Mouse (Mus musculus) erythroblast, adult 5-6 weeks (primary cell): ENCODE data around the gene Raver1. TPM values are rescaled to one million over a fixed set of nuclear protein-coding genes. Genes with fewer than 3 reads are reported as not detected.
A peak's percentile ranks its signal among the peaks of the same experiment; 100 is the strongest.
"Not testable (repeated sequence)": the region's sequence is repeated elsewhere in the genome, so short reads cannot be mapped to it uniquely, and the experiment has no call there.

ENCODE experiments used
- ATAC-seq: replicated peaks from 2 replicates; pipeline ENCODE4 v1.8.0; 2016; ENCODE audit warnings: moderate number of reproducible peaks, mild to moderate bottlenecking, moderate TSS enrichment, inconsistent platforms; ENCODE audit not compliant: poor library complexity, low FRiP score, severe bottlenecking
- total RNA-seq, 2 experiments: library from RNA; stranded (forward) in 1 of 2; stranded (reverse) in 1 of 2; fragments of 150-400 nt in 1 of 2; fragments of 200-764, 138-1000 nt in 1 of 2; gene quantifications; 2 replicates each; pipeline versions ENCODE4 v1.2.3 to v1.2.4; 2015 to 2017; ENCODE audit warnings: low replicate concordance in 2 of 2

Gene Raver1
- total RNA-seq, 2 experiments from 2014 or later, result 4.0 to 7.8 TPM

DNA sequence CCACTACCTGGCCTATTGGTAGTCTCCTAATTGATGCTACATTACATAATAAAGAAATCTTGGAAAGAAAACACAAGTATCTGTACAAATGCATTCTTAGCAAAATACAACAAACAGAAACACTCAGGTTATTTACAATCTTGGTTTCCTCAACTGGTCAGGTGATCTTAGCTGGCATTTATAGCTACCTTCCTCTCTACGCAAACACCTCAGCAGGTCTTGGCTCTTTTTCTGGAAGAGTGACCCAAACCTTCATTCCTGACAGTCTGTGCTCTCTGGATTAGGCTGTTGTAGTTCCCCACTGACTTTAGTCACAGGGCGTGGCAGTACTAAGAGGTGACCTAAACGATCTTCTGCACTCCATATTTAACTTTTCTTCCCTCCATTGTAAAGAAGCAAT, 46.6 kb downstream of the Raver1 start:
- ATAC-seq, result no peak

DNA sequence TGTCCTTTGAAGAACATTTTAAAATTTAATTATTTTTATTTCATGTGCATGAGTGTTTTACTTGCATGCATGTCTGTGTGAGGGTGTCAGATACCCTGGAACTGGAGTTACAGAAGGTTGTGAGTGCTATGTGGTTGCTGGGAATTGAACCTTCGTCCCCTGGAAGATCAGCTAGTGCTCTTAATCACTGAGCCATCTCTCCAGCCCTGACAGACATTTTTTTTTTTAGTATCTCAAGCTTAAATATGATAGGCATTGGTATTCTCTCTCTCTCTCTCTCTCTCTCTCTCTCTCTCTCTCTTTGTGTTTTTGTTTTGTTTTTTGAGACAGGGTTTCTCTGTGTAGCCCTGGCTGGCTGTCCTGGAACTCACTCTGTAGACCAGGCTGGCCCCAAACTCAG, 47.0 kb downstream of the Raver1 start:
- not testable (repeated sequence) for ATAC-seq

DNA sequence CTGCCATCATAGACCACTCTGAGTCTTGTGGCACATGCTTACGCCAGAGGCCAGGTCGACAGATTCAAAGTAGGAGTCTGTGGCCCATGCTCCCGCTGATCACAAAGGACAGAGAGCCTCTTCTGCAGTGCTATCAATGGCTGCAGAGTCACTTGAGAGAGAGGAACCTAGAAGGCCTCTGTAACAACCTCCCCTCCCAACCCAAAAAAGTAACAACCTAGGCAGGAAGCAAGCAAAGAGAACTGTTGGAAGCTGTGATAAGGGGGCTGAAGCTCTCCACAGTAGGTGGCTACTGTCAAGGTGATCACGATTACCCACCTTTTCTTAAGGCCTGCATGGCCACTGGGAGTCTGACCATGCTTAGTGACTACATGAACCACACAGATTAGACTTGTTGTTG, 48.2 kb downstream of the Raver1 start:
- ATAC-seq, result no peak

DNA sequence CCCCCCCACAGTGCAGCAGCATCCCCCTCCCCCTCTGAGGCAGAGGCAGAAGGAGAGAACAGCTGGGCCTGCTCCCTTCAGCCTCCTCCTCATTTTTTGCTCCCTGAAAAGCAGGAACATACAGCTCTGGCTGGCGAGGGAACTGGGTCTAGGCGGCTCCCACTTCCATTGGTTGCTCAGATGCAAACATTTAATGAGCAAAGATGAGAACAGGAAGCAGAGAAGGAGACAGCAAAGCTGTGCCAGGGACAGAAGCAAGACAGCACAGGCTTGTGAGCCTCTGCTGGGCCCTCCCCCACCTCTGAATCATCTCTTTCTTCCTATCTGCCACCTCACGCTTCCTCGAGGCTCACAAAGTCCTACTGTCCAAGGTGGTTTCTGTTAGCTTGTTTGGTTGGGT, 50.5 kb downstream of the Raver1 start:
- no peak for ATAC-seq

DNA sequence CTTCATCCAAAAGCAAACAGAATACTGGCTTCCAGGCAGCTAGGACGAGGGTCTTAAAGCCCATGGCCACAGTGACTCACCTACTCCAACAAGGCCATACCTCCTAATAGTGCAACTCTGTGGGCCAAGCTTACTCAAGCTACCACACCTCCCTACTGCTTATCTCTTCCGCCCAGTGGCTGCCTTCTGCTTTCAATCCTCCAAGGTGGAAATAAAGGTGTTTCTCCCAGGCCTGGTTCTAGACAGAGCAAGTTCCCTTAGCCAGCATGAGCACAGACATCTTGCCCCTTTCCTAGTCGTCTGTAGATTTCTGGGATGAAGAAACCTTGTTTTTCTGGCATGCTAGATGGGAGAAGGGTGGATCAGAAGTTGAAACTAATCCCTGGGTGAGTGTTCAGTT, 52.0 kb downstream of the Raver1 start:
- peak; percentile 87 for ATAC-seq

DNA sequence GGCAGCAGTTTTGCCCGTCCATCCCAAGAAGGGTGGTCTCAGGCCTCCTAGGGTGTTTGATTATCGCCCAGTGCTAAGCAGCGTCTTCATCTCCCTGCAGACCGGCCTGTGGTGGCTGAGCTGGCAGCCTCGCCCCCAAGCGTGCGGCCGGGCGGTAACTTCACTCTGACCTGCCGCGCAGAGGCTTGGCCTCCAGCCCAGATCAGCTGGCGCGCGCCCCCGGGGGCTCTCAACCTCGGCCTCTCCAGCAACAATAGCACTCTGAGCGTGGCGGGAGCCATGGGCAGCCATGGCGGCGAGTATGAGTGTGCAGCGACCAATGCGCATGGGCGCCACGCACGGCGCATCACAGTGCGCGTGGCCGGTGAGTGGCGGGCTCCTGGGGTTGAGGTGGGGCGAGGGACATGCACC, 54.3 kb downstream of the Raver1 start:
- no peak for ATAC-seq

DNA sequence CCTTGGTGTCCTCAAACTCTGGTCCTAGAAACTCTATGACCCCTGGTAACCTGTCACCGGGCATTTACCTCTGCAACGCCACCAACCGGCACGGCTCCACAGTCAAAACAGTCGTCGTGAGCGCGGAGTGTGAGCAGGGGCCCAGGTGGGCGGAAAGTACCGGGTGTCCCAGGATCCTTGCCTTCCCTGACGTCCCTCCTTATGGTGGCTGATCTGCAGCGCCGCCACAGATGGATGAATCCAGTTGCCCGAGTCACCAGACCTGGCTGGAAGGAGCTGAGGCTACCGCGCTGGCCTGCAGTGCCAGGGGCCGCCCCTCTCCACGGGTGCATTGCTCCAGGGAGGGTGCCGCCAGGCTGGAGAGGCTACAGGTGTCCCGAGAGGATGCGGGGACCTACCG, 55.1 kb downstream of the Raver1 start:
- no peak for ATAC-seq

DNA sequence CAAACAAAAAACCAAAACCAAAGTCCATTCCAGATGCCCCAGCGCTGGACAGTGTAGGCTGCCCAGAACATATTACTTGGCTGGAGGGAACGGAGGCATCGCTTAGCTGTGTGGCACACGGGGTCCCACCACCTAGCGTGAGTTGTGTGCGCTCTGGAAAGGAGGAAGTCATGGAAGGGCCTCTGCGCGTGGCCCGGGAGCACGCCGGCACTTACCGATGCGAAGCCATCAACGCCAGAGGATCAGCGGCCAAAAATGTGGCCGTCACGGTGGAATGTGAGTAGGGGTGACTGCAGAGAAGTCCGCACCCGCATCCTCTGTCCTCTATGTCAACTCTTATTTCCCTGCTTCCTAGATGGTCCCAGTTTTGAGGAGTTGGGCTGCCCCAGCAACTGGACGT, 55.6 kb downstream of the Raver1 start:
- ATAC-seq, result no peak

DNA sequence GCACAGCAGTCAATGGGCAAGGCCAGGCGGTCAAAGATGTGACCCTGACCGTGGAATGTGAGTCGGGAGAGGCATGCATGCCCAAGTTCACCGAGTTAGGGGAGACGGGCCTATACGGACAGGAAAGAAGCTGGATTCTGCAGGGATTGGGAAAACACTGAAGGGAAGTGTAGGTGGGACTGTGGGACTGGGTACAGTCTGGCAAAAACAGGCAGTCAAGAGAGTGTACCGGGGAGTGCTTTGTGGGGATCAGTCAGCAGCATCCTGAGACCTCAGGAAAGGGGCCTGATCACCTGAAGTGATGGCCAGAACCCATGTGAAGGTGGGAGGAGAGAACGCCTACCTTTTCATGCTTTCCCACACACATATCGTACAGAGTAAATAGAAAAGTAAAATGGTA, 56.2 kb downstream of the Raver1 start:
- no peak for ATAC-seq

DNA sequence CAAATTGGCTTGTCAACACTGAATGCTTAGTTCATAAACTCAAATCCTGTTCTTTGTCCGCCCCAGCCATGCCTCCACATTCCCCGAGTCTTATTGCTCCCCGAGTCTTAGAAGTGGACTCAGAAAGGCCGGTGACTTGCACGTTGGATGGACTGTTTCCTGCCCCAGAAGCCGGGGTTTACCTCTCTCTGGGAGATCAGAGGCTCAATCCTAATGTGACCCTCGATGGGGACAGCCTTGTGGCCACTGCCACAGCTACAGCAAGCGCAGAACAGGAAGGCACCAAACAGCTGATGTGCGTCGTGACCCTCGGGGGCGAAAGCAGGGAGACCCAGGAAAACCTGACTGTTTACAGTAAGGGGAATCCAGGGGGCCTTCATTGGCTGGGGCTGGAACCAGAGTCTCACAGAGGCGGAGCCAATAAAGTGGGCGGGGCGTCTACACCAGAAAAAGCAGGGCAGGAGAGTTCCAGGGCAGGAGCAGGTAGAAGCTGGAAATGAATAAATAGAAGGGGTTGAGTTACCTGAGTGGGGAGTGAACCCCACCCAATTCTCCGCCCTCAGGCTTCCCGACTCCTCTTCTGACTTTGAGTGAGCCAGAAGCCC, 57.2 kb downstream of the Raver1 start:
- no peak for ATAC-seq

DNA sequence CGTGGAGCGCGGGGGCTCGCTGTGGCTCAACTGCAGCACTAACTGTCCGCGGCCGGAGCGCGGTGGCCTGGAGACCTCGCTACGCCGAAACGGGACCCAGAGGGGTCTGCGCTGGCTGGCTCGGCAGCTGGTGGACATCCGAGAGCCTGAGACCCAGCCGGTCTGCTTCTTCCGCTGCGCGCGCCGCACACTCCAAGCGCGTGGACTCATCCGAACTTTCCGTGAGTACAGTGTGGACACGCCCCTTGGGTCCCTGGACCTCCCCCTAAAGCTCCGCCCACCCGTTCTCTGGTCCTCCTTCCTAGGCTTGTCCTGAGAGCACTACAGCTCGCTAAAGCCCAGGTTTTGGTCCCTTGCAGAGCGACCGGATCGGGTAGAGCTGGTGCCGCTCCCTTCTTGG, 58.7 kb downstream of the Raver1 start:
- ATAC-seq, result peak; percentile 44

DNA sequence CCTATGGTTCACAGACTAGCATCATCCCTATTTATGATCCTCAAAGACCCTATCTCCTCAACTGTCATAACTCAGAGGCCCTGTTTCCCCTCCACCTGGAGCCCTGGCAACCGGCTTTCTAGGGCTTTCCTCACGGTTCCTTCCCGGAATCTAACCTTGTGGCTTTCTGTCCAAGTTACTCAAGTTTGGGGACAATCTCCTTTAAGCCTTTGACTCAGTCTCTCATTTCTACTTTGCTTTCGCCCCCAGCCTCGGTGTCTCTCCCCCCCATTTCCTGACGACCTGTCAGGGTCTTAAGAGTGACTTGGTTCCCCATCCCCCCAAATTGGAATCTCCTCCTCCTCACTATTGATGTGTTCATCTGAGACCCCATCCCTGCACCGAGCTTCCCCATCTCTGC, 59.3 kb downstream of the Raver1 start:
- no peak for ATAC-seq

DNA sequence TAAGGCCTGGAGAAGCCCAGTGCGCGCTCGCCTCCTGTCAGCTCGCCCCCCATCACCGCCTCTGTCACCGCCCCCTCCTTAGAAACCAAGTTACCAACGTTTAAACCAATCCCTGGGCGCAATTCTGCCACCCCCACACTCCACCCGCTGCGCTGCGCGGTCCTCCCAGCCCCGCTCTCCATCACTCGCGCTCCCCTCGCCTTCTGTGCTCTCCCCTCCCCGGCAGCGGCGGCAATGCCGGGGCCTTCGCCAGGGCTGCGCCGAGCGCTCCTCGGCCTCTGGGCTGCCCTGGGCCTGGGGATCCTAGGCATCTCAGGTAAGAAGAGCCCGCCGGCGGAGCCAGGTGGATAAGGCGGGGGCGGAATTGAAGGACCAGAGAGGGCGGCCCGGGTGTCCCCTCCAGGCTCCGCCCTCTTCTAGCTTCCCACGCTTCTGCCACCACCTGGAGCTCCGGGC, 59.9 kb downstream of the Raver1 start, which contains the start of gene Icam5:
Icam5 (plus strand) TSS at position 178 of the 456 bp plus-strand sequence.
- no peak for ATAC-seq

DNA sequence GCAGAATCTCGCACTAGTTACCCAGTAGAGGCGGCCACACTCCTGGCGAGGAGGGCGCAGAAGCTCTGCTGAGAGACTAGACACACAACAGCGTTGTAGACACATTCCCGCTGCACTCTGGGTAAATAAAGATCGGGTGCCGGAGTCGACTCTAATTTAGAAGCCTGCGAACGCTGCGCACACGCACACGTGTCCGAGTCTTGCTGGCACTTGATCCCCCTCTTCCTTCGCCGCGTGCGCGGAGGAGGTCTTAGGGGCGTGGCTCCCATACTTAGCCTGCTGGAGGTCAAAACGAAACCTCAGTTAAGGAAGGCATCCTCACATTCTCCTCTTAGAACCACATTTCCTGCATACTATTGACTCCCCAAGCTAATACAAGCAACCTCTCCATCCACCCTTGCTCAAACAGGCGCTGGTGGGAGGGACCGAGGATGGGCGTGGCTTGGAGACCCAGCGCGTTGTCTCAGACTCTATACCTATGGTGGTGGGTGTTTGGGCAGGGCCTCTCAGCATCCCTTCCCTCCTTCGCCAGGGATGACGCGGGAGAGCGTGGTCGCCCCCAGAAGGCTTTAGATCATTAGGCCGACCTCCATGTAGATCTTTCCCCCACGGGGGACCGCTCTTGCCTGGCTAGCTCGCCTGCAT, 60.4 kb downstream of the Raver1 start:
- ATAC-seq, result peak; percentile 6

DNA sequence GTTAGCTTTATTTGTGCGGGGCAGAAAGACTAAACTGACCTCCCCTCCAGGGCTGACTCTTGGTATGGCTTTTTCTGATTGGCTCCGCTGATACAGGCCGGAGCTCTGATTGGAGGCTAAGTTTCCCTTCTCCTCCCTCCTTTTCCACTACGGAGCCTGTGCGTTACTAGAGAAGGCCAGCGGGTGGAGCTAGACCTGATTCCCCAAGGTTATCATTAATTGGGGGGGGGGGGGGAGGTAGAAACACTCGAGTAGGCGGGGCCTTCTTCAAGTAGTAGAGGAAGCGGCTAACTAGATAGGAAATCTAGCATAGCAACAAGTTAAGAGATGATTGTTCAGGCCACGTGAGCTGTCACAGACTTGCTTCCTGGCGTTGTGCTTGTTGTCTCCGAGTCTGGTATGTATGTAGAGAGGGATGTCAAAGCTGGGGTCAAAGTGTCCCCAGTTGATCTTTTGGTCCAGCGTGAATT, 61.0 kb downstream of the Raver1 start:
- ATAC-seq, result peak; percentile 61

DNA sequence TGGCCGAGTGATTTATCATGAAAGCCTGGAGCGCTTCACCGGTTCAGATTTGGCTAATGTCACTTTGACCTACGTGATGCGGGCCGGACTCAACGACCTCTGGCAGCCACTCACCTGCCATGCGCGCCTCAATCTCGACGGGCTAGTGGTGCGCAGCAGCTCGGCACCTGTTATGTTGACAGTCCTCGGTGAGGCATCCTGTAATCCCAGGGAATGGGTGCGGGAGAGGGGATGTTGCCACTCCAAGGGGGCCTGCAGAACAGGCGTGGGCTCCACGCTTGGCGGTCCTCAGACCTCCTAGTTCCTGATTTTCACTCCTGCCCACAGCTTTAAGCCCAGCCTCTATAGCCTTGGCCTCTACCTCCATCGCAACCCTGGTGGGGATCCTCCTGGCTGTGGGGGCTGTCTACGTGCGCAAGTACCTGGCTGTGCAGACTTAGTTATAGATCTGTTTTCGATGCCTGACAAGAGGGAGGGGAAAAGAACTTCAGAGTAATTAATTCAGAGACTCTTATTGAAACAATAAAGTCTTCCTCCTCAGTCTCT, 61.7 kb downstream of the Raver1 start:
- 0 out of 2 replicates have a peak, but pooled peaks have one; percentile 5 for ATAC-seq

DNA sequence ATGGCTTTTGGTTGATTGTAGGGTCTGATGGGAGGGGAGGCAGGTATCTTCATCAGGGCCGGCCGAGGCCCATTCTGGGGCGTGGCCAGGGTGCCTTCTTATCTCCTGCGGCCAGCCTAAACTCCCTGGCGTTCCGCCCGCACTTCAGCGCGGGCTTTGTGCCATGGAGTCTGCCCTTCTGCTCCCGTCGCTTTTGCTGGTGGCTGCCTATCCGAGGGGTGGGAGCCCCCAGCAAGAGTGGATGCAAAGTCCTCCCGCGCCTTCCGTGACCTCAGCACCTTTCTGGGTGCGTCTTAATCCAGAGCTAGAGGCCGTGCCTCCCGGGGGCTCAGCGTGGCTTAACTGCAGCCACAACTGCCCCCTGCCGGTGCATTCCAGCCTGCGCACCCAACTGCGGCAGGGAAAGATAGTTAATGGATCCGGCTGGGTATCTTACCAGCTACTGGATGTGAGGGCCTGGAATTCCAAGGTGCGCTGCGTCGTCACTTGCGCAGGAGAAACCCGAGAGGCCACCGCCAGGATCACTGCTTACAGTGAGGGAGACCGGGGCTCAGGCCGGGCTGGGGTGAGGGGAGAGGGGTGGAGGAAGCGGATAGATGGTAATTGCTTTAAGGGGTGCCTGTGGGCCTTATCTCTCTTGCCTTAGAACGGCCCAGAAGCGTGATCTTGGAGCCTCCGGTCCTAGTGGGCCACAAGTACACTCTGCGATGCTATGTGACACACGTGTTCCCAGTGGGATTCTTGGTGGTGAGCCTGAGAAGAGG, 62.3 kb downstream of the Raver1 start, which contains the start of gene Icam4:
Icam4 (plus strand) TSS at position 83 of the 764 bp plus-strand sequence.
- peak; percentile 61 for ATAC-seq

DNA sequence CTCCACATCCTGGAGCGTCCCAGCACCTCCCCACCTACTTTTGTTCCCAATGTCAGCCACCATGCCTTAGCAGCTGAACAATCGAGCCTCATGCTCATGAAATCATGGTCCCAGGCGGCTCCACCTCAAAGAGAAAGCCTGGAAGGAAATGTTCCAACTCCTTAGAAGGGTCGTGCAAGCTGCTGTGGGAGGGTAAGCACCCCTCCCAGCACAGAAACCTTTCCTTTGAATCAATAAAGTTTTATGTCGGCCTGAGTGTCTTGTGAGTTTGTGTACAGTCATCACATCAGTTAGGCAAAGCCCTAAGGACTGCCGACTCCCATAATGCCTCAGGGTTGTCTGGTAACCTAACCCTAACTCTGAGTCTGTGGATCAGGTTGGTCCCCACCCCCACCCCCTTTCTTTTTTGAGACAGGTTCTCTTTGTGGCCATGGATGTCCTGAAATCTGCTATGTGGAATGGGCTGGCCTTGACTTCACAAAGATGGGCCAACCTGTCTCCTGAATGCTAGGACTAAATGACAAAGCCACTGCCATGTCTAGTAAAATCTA, 63.2 kb downstream of the Raver1 start:
- ATAC-seq, result 0 out of 2 replicates have a peak, but pooled peaks have one; percentile 4

DNA sequence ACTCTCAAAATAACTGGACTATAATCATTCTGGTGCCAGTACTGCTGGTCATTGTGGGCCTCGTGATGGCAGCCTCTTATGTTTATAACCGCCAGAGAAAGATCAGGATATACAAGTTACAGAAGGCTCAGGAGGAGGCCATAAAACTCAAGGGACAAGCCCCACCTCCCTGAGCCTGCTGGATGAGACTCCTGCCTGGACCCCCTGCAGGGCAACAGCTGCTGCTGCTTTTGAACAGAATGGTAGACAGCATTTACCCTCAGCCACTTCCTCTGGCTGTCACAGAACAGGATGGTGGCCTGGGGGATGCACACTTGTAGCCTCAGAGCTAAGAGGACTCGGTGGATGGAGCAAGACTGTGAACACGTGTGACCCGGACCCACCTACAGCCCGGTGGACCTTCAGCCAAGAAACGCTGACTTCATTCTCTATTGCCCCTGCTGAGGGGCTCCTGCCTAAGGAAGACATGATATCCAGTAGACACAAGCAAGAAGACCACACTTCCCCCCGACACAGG, 64.0 kb downstream of the Raver1 start:
- ATAC-seq, result no peak

DNA sequence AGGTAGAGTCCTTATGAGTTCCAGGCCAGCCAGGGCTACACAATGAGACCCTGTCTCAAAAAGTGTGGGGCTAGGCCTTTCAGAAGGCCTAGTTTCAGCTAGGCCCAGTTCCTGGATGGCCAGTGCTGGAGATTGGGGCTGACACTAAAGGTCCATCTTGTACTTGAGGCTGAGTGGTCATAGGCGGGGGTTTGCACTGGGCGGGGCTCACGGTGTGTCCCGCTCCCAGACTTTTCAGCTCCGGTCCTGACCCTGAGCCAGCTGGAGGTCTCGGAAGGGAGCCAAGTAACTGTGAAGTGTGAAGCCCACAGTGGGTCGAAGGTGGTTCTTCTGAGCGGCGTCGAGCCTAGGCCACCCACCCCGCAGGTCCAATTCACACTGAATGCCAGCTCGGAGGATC, 65.0 kb downstream of the Raver1 start:
- no peak for ATAC-seq
